Mouse (Mus musculus) naive thymus-derived CD4-positive, alpha-beta T cell, adult 2 months (primary cell): ENCODE measurements at regions not wholly inside any gene's neighbourhood (a gene's known extent, or its start where the extent isn't known, plus 50 kb on each side); places are given as distances from the start of the nearest gene placed in this dataset.

Experiments used
- DNase-seq: peaks from one replicate; pipeline ENCODE4 v3.0.0-alpha.2; 2011; ENCODE audit warnings: low read depth

DNA sequence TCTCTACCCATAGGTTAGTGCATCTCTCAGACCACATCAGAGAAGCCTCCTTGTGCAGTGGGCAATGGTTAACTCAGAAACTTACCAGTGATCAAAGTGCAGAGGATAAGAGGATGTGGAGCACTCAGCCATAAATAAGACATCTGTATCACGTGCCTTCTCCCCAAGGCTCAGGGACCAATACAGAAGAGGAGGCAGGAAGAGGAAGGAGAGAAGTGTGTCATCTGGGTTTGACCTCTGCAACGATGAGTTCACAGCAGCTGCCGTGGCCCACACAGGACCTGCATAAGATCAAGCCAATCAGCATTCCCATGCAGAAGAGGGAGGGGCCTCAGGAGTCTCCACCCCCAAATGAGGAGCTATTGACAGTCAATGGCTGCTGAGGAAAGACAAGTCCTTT lies 252.8 kb downstream of the Gm12728 start:
- DNase-seq, result no peak

DNA sequence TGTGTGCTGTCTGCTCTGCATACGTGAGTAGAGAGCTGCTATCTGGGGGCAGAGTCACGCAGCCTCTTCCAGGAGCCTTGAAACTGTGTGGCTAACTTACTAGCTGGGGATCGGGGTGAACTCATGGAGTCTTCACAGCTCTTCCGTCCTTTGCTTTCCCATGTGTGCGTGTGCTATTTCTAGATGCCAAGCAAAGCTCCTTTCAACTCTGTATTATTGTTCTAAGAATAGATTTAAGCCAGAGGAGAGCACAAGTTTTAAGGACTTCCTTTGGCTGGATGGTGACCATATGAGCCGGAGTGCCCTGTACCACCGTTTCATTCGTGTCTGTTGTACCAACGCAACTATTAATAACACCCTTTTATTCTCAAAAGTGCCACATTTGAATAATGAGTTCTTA lies 254.0 kb downstream of the Gm12728 start:
- no peak for DNase-seq

DNA sequence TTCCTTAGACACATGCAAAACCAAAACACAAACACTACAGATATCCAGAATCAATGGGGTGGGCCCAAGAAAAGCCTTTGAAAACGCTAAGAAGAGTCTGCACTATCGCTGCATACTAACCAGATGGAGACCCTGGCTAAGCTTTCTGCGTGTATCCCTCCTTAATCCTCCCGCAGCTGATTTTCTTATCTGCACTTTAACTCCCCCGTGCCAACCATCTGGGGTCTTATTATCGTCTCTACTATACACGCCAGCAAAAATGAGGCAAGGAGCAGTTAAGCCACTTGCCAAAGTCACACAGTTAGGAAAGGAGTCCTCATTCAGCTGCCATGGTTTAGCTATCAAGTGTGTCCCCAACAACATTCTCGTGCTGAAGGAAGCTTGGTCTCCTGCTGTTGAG lies 258.4 kb downstream of the Gm12728 start:
- DNase-seq, result no peak

DNA sequence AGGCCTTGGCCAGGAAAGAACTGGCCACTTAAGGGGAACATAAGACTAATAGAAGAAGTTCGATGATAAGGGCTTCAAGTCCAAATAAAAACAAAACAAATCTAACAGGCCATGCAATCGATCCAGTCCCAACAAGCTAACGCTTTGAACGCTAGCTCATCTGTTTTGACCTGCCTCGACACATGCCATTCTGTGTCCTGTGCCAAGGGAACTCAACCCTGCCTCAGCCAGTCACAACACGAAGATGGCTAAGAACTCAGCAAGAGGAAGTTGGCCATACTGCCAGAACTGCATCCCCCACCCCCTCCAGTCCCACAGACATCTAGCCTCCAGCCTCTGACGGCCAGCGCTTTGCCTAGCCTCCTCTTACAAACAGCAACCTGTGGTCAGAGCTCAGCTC lies 259.1 kb downstream of the Gm12728 start:
- no peak for DNase-seq

DNA sequence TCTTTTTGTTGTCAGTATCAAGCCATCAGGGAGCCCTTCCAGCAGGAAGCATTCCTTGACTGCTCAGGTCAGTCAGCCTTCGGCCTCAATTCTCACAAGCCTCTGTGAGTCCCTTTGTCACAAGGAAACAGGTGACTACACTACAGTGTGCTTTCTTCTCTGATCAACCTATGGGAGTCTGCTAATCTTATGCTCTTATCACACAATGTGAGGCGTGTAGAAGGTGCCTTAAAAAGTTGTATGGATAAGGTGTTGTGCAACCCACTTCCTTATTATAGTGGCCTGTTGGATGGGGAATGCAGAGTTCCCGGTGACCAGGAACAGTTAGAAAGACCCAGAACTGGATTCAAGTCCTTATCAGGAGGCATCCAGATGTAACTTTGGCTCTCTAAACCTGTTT lies 260.2 kb downstream of the Gm12728 start:
- DNase-seq, result no peak

DNA sequence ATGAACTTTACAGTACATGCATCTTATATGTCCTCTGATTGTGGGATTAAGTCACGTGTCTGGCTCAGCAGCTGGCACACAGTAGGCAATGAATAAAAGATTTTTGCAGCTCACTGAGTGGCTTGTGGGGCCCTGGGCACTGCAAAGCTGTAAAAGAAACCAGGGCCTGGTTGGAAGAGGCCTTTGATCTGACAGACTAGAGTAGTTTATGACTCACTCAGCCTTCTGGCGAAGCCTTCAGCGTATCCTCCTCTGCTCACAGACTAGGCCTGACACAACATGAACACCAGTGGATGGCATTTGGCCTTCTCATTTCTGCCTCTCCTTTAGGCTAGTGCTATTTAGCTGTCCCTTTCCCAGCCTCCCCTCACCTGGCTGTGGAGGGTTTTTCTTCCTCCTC lies 260.6 kb downstream of the Gm12728 start:
- DNase-seq, result no peak

DNA sequence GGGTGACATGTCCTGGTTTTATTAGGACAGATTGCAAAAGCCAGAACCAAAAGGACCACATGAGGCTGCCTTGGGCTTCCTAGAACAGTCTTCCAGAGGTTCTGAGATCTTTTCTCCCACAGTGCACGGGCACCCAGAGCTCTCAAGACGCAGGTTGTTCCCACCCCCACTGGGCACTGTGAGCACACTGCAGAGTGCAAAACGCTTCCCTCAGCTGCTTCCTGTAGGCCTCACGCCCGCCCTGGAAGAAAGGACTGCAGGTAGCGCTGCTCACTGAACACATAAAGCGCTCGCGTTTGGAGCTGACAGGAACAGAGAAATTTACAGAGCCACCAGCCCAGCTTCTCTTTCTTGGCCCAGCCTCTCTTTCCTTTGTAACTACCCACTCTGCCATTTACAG lies 262.5 kb upstream of the Usp24 start:
- no peak for DNase-seq

DNA sequence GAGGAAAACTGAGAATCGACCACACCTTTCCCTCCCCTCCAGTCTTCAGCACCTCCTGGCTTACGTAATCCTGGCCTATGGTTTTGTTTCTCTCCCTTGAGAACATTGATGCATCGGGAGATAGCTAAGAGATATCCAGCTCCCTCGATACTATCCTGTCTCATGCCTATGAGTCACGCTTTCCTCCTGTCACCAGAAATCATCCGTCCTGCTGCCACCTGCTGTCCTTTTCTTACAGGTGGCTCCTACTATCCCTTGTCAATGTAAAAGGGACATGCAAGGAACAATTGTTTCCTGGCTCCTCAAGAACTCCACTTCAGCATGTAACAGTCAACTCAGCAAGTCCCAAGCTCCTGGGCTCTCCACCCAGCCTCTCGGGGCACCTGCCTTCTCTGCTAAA lies 261.7 kb upstream of the Usp24 start:
- no peak for DNase-seq

DNA sequence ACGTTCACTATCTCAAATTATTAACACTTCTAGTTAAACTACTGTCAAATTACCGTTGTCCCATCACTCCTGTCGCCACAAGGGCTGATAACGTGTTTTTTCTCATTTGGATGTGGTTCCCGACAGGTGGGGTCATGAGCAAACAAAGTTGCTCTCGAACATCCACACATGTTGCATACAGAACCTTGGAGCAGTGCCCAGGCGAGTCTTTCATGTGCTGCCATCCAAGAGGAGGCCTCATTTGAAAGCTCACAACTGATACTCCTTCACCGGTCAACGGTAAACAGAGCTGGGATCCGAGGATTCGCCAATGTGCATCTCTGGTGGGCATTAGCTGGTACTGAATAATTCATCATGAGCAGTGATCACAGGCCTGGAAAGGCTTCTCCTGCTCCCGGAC lies 253.4 kb upstream of the Usp24 start:
- DNase-seq, result no peak

DNA sequence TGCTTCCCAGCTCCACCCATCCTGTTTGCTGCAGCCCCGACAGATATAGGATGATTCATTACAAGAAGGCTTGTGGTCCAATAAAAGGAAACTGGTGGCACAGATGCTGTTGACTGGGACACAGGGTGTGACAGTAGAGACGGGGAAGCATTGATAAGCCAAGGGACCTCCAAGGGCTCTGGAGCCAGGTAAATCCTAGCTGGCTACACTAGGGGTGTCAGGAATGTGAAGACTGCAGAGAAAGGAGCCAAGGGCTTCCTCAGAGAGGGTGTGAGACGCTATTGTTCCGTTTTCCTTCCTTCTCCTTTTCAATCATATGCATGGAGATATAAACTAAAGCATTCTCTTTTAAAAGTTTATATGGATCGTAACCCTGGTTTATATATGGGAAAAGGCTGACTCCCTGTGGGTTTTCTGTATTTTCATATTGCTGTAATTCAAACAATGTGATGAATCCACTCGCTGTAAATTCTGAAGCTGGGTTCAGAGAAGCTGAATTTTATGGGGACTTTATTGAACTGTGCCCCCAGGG lies 252.1 kb upstream of the Usp24 start:
- no peak for DNase-seq

DNA sequence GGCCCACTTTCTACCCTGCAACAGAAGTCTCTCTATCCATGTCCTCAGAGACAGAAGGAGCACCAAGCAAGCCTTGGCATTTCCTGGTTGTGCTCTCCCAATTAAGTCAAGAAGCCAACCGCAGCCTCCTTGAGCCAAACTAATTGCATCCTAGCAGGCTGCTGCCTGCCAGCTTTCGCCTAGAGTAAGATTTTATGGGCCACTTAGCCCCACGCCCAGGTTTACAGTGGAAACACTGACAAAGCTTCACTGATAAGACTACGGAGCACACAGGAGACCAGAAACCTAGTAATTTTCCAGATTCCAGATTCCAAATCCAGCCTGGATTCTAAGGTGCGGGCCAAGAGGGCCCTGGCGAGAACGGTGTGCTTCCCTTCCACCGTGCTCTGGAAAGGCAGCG lies 249.0 kb upstream of the Usp24 start:
- no peak for DNase-seq

DNA sequence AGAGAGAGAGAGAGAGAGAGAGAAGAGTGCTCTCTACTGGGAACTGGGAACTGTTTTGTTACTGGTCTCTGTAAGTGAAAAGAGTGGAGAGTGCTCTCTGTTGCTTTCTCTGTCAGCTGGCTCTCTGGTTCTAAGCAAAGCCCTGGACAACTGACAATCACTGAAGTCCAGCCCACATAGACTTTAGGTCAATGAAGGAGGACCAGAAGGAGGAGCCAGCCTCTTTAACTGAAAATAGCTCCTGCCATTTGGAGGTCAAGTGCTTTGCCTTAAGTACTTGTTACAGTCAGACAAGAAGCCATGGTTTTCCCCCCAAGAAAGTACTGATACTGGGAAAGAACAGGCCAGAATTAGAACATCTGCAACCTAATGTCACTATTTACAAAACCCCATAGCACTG lies 232.5 kb upstream of the Usp24 start:
- DNase-seq, result no peak

DNA sequence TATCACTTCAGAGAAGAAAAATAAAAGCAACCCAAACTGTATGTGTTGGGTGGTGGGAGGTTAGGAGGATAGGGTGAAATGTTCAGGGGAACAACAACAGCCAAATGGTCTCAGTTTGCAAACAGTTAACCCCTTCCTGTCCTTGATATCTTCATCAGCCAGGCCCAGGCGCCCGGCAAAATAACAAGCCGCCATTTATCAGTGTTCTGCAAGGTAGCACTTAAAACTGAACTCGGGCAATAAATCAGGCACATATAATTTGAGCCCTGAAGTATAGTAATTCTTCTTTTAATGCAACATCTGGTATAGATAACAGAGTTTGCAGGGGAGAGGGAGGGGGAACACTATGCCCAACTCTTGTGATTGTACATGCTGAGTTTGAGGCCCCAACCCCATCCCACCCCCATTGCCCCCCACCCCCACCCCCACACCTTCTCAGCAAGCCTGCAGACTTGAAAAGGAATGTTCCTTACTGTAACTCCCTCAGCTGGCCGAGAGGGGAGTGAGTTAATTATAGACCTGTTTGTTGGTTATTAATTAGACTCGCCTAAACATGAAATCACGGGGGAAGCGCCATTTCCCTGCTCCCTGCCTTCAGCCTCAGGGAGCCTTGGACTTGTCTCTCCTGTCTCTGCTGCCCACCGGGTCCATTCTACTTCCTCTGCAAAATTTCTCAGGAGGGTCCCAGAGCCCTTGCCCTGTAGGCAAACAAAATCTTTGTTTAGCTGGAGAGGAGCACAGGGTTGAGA lies 223.9 kb upstream of the Usp24 start:
- DNase-seq, result no peak

DNA sequence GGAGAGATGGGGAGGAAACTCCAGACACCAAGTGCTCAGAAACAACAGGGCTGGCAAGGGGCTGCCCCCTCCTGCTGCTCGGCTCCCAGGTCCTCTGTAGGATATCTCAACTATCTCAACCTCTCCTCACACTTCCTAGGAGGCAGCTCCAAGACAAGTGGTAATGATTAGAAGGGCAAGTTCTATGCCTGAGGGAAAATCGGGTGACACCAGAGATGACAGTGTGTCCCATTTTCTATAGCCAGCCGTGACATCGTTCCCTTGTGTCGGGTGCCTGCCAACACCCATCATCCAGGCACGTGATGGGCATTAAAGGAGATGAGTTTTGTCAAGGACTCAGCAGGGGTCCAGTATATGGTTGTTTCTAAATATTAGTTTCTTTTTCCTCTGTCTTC lies 223.3 kb upstream of the Usp24 start:
- DNase-seq, result no peak

DNA sequence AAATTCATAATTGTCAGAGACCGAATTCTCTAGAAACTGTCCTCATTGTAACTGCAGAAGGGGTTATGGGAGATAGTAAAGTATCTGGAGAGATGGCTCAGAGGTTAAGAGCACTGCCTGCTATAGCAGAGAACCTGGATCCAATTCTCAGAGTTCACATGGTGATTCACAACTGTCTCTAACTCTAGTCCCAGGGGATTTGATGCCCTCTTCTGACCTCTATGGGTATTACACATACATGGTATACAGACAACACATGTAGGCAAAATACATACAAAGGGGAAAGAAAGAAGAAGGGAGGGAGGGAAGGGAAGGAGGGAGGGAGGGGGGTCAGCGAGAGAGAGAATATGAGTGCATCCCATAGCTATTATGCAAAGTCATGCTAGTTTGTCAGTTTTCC lies 222.8 kb upstream of the Usp24 start:
- DNase-seq, result no peak

DNA sequence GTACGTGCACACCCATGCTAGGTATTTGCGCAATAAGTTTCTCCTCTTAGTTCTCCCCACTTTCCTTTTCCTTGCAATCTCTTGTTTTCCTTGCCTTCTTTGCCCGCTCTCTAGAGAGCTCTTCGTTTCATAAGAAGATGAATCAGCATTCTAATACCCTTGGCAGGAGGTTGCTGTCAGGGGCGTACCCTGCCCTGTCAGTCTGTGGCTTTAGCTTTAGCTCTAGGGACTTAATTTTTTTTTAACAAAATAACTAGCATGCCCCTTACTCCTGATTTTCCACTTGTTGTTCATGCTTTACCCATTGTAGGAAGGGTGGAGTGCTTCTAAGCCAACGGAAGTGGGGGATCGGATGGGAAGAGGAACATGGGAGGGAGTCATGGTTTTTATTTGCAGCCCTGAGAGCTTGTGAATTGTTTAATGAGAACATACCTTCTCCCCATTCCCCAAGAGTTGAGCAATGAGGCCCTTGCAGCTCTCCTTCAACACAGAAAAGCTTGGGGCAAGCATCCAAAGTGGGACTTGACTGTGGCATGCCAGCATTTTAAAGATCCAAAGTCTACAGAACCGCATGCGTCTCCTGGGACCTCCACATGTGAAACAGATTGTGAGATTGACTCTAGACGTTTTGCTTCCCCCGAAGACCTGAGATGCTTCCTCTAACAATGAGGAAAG lies 221.0 kb upstream of the Usp24 start:
- no peak for DNase-seq

DNA sequence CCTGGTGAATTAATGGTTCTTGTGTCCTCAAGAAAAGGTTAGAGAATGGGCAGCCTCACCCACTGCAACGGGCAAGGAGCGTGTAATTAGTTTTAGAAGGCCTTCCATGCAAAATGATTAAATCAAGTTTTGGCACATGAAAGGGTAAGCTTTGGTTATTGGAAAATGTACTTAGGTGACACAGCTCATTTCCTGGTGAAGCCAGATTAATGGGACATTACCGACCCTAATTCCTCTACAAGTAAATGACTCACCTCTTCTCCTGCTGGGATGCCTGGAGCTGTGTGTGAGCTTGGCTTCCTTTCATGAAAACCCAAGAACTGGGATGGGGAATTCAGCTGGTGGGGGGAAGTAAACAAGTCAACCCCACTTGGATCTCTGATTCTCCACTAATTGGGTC lies 219.9 kb upstream of the Usp24 start:
- DNase-seq, result no peak

DNA sequence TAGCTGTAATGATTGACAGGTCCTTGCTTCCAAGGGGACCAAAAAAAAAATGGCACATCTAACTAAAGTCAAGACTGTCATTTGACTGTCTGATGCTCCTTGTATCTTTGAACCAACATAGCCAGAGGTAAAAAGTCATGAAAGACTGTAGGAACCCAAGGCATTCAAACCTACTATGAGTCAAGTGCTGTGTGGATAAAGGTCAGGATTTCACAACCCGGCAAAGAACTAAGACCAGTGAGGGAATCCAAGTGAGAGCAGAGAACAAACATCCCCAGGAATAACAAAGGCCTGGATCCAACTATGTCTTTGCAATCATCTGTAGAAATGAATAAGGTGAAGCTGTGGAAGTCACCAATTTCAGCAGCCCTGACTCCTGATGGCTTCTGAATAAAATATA lies 218.2 kb upstream of the Usp24 start:
- no peak for DNase-seq

DNA sequence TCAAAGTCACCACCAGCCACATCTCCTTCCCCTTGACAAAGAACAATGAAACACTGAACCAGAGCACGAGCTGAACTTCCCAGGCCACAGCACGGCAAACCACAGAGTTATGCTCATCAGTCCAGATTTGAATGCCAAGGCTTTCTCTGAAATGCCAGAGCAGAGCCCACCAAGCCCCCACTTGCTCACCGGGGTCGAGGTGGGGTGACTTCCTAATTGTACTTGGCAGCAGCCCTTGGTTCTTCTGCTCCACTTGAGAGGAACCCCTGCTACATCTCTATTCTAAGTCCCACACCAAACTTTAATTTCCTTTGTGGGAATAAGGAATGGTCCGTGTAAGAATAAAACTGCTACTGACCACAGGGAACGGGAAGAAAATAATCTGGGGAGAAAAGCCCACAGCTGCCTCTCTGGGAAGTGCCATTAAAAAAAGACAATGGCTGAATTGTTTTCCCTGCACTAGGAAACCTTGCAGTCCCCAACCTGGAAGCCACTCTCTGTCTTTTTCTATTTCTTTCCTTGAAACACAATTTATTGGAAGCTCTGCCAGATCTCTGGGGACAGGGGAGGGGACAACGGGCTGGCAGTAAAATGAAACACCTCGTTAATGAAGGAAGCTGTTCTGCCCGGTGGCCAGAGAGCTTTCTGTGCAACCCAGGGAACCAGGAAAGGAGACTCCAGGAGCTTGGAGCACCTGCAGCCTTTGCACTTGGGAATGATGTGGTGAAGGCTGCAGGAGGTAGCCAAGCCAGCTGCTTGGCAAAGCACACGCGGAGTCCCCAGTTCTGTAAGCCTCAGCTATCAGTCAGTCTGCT lies 215.6 kb upstream of the Usp24 start:
- no peak for DNase-seq

DNA sequence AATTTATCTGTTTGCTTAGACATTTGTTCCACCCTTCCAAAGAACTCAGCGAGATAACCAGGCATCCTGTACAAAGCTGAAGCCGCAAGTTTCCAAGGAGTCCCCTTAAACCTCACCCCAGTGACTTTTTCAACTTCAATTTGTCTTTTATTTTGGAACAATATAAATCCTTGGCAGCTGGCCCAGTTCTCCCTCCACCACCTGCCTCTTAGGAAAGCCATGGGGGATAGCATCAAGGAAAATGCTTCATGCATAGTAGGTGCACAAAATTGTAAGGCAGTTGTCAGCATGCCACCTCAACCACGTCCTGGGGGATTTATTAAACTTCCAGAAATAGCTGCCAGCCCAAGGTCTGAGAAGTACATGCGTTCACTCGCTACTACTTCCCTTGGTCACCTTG lies 214.1 kb upstream of the Usp24 start:
- no peak for DNase-seq

DNA sequence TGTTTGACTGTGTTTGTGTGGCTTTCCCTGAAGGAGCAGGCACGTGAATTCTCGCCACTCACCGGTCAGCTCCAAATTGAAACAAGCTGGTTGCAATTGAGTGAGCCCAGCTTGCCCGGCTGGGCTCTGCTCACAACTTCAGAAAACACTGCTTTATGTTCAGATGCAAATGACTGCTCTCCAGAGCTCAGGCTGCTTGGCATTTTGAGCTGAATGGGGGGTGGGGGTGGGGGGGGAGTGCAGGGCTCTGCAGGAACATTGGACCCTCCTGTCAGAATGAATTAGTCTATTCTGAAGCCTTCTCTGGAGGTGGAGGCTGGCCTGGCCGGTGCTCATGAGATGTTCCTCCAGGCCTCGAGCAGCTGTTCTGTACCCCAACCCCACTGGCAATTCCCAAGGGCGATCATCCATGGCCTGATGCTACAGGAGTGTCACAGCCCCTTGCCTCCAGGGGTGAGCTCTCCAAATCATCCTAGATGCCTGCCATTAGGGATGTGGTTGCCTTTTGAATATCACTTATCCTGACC lies 213.5 kb upstream of the Usp24 start:
- no peak for DNase-seq

DNA sequence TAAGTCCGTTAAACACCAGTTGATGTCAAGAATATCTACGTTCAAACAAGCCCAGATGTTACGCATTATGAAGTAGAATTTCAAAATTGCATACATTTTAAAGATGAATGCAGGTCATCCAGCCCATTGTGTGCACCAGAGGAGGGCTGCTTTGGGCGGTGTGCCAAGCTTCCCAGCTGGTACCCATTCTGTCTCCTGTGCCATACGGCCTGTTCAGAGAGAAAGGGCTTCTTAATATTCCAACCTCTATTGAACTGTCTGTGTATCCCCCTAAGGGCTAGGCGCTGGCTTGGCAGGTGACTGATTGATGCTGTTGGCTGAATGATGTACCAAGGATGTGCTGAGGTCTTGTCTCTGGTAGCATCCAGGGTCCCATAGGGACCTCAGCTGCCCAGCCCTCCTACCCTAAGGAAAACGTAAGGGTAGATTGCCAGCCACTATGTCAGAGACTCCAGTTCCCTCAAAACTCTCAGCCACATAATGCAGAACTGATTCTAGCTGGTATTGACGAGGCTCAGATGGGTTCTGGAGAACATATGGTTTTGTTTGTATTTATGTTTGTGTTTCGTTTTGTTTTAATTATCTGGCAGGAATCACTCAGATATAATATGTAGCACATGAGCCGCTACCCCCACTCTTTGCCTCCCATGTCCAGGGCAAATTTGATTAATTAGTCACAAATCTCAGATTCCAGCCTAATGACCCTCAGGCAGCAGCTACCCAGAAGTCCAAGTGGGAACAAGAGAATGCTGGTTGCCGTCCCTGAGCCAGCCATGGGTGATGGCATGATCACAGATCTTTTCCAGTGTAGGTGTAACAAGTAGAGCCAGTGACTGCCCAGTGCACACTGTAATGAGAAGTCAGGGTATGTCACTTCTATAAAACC lies 212.0 kb upstream of the Usp24 start:
- no peak for DNase-seq
